Mouse (Mus musculus) erythroblast, embryonic 14.5 days (primary cell): ENCODE results near the gene Agpat1.

Source experiments
- GATA1 ChIP-seq: IDR thresholded peaks from 2 replicates; pipeline ENCODE4 v1.6.1; 2012; ENCODE audit warnings: low read length, inconsistent platforms, mixed read lengths
- TAL1 ChIP-seq: IDR thresholded peaks from 3 replicates; pipeline ENCODE4 v1.6.1; 2012; ENCODE audit warnings: low read length, inconsistent platforms, mixed read lengths

- TF ChIP-seq GATA1: no peak
- no peak for TF ChIP-seq TAL1
These were observed 47.6 kb downstream of the Agpat1 start for GRCm38 (mm10) chr17:34651507-34652221.
